Mouse (Mus musculus) kidney, adult 2 months (tissue): Measurements from ENCODE around the gene Cfdp1. TPM values are rescaled to one million over a fixed set of nuclear protein-coding genes. Genes with fewer than 3 reads are reported as not detected.

Experiments
- DNase-seq: peaks from one replicate; pipeline ENCODE4 v3.0.0; 2021
- H3K27ac ChIP-seq: fragments of 200-500 bp; 2 replicates; pipeline ENCODE4 v1.5.1; 2012; ENCODE audit warnings: low read depth, low read length, control low read depth, inconsistent platforms; ENCODE audit not compliant: insufficient read depth
- H3K27me3 ChIP-seq: fragments of 200-500 bp; replicated peaks from 2 replicates; pipeline ENCODE4 v1.6.1; 2012; ENCODE audit warnings: mild to moderate bottlenecking, moderate library complexity, low read length, inconsistent platforms; ENCODE audit not compliant: control insufficient read depth, insufficient read depth
- H3K36me3 ChIP-seq: fragments of 200-500 bp; 2 replicates; pipeline ENCODE4 v1.6.1; 2012; ENCODE audit warnings: mild to moderate bottlenecking, moderate library complexity, low read length, inconsistent platforms; ENCODE audit not compliant: control insufficient read depth, insufficient read depth
- H3K4me1 ChIP-seq: fragments of 200-500 bp; 2 replicates; pipeline ENCODE4 v1.6.1; 2011; ENCODE audit warnings: low read length; ENCODE audit not compliant: control insufficient read depth, insufficient read depth
- H3K4me3 ChIP-seq: fragments of 200-500 bp; 2 replicates; pipeline ENCODE4 v1.5.1; 2011; ENCODE audit warnings: mild to moderate bottlenecking, low read depth, low read length, control low read depth; ENCODE audit not compliant: insufficient read depth
- CTCF ChIP-seq: fragments of 200-500 bp; conservative IDR thresholded peaks from 2 replicates; pipeline ENCODE4 v1.5.1; 2011; ENCODE audit warnings: low read depth, mild to moderate bottlenecking, control low read depth, low read length, moderate library complexity, mixed read lengths; ENCODE audit not compliant: insufficient read depth, insufficient read length
- POLR2A ChIP-seq: fragments of 200-500 bp; IDR thresholded peaks from one replicate; pipeline ENCODE4 v1.6.1; 2011; ENCODE audit warnings: low read depth, low read length, control low read depth
- WGBS: fragments of 180-500 bp; shearing (Covaris S2); methylation state at CpG from one replicate; pipeline ENCODE4 v1.1.7; 2018; 5-methylcytosine and 5-hydroxymethylcytosine counted together
- polyA plus RNA-seq: library from polyadenylated mRNA; depleted of rRNA; stranded (reverse); fragments of >200 nt; gene quantifications from 2 replicates; pipeline ENCODE4 v1.2.3, GENCODE M21; 2012

Cfdp1 gene
- polyA plus RNA-seq, 1 experiment: 12.5 TPM

- H3K4me1 ChIP-seq: peaks cover 18% of the 10 kb centered on the region; the same call in 1 of the 2 replicates
- WGBS: 28% methylated on average over 4 of the region's 4 CpGs
- no peak for DNase-seq
- peak overlapping the region; percentile 69; the same call in 1 of the 2 replicates for H3K27ac ChIP-seq
- no peak overlapping the region for H3K4me3 ChIP-seq
- TF ChIP-seq CTCF (no peak), POLR2A (no peak)
- no peaks in the 10 kb centered on the region; the same call in none of the 2 replicates for H3K36me3 ChIP-seq
- no peaks in the 10 kb centered on the region for H3K27me3 ChIP-seq
Observed at GRCm38 (mm10) chr8:111831996-111832395, 22.1 kb downstream of the Cfdp1 start.

GRCm38 (mm10) chr8:111828595-111828994, 25.5 kb downstream of the Cfdp1 start:
- Histone ChIP-seq H3K4me3 (no peak overlapping the region), H3K27me3 (no peaks in the 10 kb centered on the region), H3K4me1 (peaks cover 15% of the 10 kb centered on the region; the same call in 1 of the 2 replicates), H3K36me3 (peaks cover 1% of the 10 kb centered on the region), H3K27ac (peak overlapping the region; percentile 66)
- TF ChIP-seq POLR2A: no peak
- TF ChIP-seq CTCF: no peak
- WGBS: 63% methylated on average over 6 of the region's 6 CpGs
- peak; percentile 27 for DNase-seq

- H3K27me3 ChIP-seq: no peaks in the 10 kb centered on the region
- H3K4me1 ChIP-seq: peaks cover 2% of the 10 kb centered on the region; the same call in 1 of the 2 replicates
- peak; percentile 87 for TF ChIP-seq CTCF
- TF ChIP-seq POLR2A: no peak
- H3K27ac ChIP-seq: no peak overlapping the region
- no peak overlapping the region for H3K4me3 ChIP-seq
- peak; percentile 68 for DNase-seq
- 41% methylated on average over 6 of the region's 6 CpGs for WGBS
- H3K36me3 ChIP-seq: peaks cover 1% of the 10 kb centered on the region
Observed at GRCm38 (mm10) chr8:111825219-111825618, 28.9 kb downstream of the Cfdp1 start.

GRCm38 (mm10) chr8:111824334-111824733, 29.8 kb downstream of the Cfdp1 start:
- Histone ChIP-seq H3K27me3 (no peaks in the 10 kb centered on the region), H3K27ac (no peak overlapping the region), H3K4me1 (peaks cover 2% of the 10 kb centered on the region; the same call in 1 of the 2 replicates), H3K4me3 (no peak overlapping the region), H3K36me3 (peaks cover 1% of the 10 kb centered on the region)
- no peak for DNase-seq
- TF ChIP-seq POLR2A (no peak), CTCF (peak; percentile 25; the same call in 1 of the 2 replicates)
- 97% methylated on average over 5 of the region's 5 CpGs for WGBS

- TF ChIP-seq POLR2A: no peak
- TF ChIP-seq CTCF: no peak
- WGBS: 73% methylated on average over 10 of the region's 10 CpGs
Observed at GRCm38 (mm10) chr8:111821199-111821598, 32.9 kb downstream of the Cfdp1 start.

GRCm38 (mm10) chr8:111820691-111821090, 33.4 kb downstream of the Cfdp1 start:
- no peaks in the 10 kb centered on the region for H3K27me3 ChIP-seq
- TF ChIP-seq POLR2A (no peak), CTCF (no peak)
- WGBS: 70% methylated on average over 4 of the region's 4 CpGs
- H3K27ac ChIP-seq: peak overlapping the region; percentile 51
- H3K36me3 ChIP-seq: peaks cover 1% of the 10 kb centered on the region; the same call in 1 of the 2 replicates
- no peak overlapping the region for H3K4me3 ChIP-seq
- peaks cover 5% of the 10 kb centered on the region; the same call in 1 of the 2 replicates for H3K4me1 ChIP-seq
- DNase-seq: peak; percentile 62

More at GRCm38 (mm10) chr8:111821199-111821598, 32.9 kb downstream of the Cfdp1 start:
- Histone ChIP-seq H3K27ac (peak overlapping the region; percentile 1; the same call in 1 of the 2 replicates), H3K4me3 (no peak overlapping the region), H3K27me3 (no peaks in the 10 kb centered on the region), H3K4me1 (peaks cover 5% of the 10 kb centered on the region; the same call in 1 of the 2 replicates), H3K36me3 (peaks cover 1% of the 10 kb centered on the region; the same call in 1 of the 2 replicates)
- peak; percentile 41 for DNase-seq

GRCm38 (mm10) chr8:111820018-111820417, 34.1 kb downstream of the Cfdp1 start:
- Histone ChIP-seq H3K4me1 (peaks cover 5% of the 10 kb centered on the region; the same call in 1 of the 2 replicates), H3K36me3 (peaks cover 1% of the 10 kb centered on the region; the same call in 1 of the 2 replicates), H3K27ac (peak overlapping the region; percentile 80), H3K27me3 (no peaks in the 10 kb centered on the region), H3K4me3 (no peak overlapping the region)
- 74% methylated on average over 12 of the region's 12 CpGs for WGBS
- DNase-seq: peak; percentile 71
- TF ChIP-seq CTCF (no peak), POLR2A (no peak)

GRCm38 (mm10) chr8:111818556-111818955, 35.5 kb downstream of the Cfdp1 start:
- no peak overlapping the region for H3K4me3 ChIP-seq
- TF ChIP-seq CTCF: no peak
- TF ChIP-seq POLR2A: no peak
- peaks cover 5% of the 10 kb centered on the region; the same call in 1 of the 2 replicates for H3K4me1 ChIP-seq
- whole genome bisulfite sequencing: 76% methylated on average over 3 of the region's 3 CpGs
- H3K27ac ChIP-seq: peak overlapping the region; percentile 76
- H3K27me3 ChIP-seq: no peaks in the 10 kb centered on the region
- no peaks in the 10 kb centered on the region for H3K36me3 ChIP-seq
- no peak for DNase-seq
